Mouse (Mus musculus): Measurements from ENCODE around the gene Zfyve9. TPM values are rescaled to one million over a fixed set of nuclear protein-coding genes. Genes with fewer than 3 reads are reported as not detected.

Gene Zfyve9
- polyA plus RNA-seq, 1 experiment from 2014 or later: 3.4 TPM

DNA sequence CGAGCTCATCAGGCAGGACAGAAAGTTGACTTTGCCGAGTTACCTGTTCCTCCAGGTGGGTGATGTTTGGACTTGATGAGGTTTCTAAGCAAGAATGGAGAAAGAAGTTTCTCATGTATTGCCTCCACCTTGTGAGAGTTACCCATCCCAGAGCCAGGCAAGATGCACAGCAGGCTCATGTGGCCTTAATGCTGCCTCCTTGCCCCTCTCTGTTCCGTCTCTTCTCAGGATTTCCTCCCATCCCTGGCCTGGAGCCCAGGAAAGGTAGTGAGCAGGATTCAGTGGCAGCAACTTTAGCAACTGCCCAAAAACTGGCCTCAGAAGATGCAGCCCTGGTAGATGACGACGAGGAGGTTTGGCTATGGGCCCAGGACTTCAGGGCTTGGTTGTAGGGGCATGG, 153.5 kb downstream of the Zfyve9 start:
- H3K27ac ChIP-seq: no peak overlapping the region
- DNase-seq (ENCODE audit: low spot score): no peak
- H3K36me3 ChIP-seq: peaks cover 80% of the 10 kb centered on the region
- H3K9me3 ChIP-seq: no peaks in the 10 kb centered on the region
- no peaks in the 10 kb centered on the region for H3K27me3 ChIP-seq (ENCODE audit: insufficient read depth, poor library complexity, severe bottlenecking)
- no peak overlapping the region for H3K4me3 ChIP-seq
- H3K4me1 ChIP-seq: no peaks in the 10 kb centered on the region
- 90% methylated on average over 5 of the region's 5 CpGs for WGBS

- WGBS: 92% methylated on average over 6 of the region's 6 CpGs
- Histone ChIP-seq H3K27ac (no peak overlapping the region), H3K36me3 (peaks cover 30% of the 10 kb centered on the region), H3K27me3 (ENCODE audit: insufficient read depth, poor library complexity, severe bottlenecking) (no peaks in the 10 kb centered on the region), H3K9me3 (no peaks in the 10 kb centered on the region), H3K4me3 (no peak overlapping the region), H3K4me1 (peaks cover 17% of the 10 kb centered on the region; the same call in 1 of the 2 replicates)
- no peak for DNase-seq (ENCODE audit: low spot score)
Measured at GRCm38 (mm10) chr4:108621504-108621903, 159.1 kb downstream of the Zfyve9 start.

- WGBS: 21% methylated on average over 8 of the region's 8 CpGs
- H3K27me3 ChIP-seq (ENCODE audit: insufficient read depth, poor library complexity, severe bottlenecking): no peaks in the 10 kb centered on the region
- H3K4me3 ChIP-seq: peak overlapping the region; percentile 82
- H3K27ac ChIP-seq: peak overlapping the region; percentile 94
- peaks cover 22% of the 10 kb centered on the region for H3K36me3 ChIP-seq
- H3K9me3 ChIP-seq: no peaks in the 10 kb centered on the region
- no peak for DNase-seq (ENCODE audit: low spot score)
- H3K4me1 ChIP-seq: peaks cover 17% of the 10 kb centered on the region; the same call in 1 of the 2 replicates
Measured at GRCm38 (mm10) chr4:108620536-108620935, 160.1 kb downstream of the Zfyve9 start.

DNA sequence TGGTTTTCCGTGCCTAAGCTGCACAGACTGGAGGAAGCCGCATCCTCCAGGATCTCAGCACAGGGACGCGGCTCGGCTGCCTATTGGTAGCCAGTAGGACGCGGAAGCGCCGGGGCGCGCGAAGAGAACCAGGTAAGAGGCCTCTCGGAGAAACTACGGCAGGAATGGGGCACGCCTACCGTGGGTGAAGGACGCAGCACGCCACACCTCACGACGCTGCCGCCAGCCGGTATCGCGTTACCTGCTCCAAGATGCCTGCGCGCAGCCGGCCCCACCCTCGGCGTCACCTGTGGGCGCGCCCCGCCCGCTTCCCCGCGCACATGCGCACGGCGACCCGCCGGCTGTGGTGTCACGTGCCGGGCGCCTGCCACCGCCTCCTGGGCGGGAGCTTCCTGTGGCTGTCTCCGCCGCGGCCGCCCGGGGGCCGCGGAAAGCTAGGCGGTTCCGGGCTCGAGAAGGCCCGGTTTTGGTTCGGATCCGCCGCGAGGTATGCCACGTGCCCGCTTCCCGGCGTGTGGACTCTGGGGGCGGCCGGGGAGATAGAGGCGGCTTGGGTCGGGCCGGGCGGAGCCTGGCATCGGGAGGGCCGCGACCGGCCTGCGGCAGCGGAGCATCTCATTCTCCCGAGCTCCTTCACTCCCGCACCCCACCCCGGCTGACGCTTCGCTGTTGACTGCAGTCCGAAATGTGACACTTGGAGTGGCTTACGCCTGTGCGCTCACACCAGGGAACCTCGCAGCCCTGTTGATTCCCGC, 160.8 kb downstream of the Zfyve9 start, which contains the start of gene Cc2d1b:
TSS of gene Cc2d1b (plus strand) at position 354 of the 755 bp plus-strand sequence.
- under 1% methylated on average over 86 of the region's 86 CpGs for WGBS
- Histone ChIP-seq H3K4me3 (peak within 1 kb of the TSS; percentile 82), H3K27me3 (ENCODE audit: insufficient read depth, poor library complexity, severe bottlenecking) (no peaks in the 10 kb centered on the region), H3K36me3 (peaks cover 17% of the 10 kb centered on the region), H3K27ac (peak within 1 kb of the TSS; percentile 94), H3K4me1 (peaks cover 17% of the 10 kb centered on the region; the same call in 1 of the 2 replicates), H3K9me3 (no peaks in the 10 kb centered on the region)
- peak; percentile 96 for DNase-seq (ENCODE audit: low spot score)

- DNase-seq (ENCODE audit: low spot score): no peak
Measured at GRCm38 (mm10) chr4:108619165-108619564, 161.4 kb downstream of the Zfyve9 start.

DNA sequence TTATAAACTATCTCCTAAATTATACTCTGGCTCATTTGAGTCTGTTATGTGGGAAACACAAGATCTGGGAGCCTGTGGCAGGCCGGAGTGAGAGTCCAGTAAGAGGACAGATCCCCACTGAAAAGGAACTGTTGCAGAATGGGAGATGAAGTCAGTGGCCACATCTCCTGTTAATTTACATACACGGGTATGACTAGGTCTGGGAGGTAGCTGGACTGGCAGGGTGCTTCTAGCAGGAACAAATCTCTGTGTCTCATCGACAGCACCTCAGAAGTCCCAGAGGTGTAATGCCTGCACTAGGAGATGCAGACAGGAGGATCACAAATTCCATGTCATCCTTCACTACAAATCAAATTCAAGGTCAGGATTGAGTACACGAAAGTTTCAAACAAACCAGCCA, 162.0 kb downstream of the Zfyve9 start:
- H3K27me3 ChIP-seq (ENCODE audit: insufficient read depth, poor library complexity, severe bottlenecking): no peaks in the 10 kb centered on the region
- peaks cover 15% of the 10 kb centered on the region for H3K36me3 ChIP-seq
- 70% methylated on average over 4 of the region's 4 CpGs for WGBS
- no peak for DNase-seq (ENCODE audit: low spot score)
- H3K4me3 ChIP-seq: no peak overlapping the region; the same call in 1 of the 2 replicates
- H3K27ac ChIP-seq: 0 out of 2 replicates have a peak overlapping the region, but pooled peaks have one; percentile 94
- H3K9me3 ChIP-seq: no peaks in the 10 kb centered on the region
- peaks cover 17% of the 10 kb centered on the region; the same call in 1 of the 2 replicates for H3K4me1 ChIP-seq

More at GRCm38 (mm10) chr4:108619165-108619564, 161.4 kb downstream of the Zfyve9 start:
- Histone ChIP-seq H3K9me3 (no peaks in the 10 kb centered on the region), H3K4me3 (peak overlapping the region; percentile 82), H3K4me1 (peaks cover 17% of the 10 kb centered on the region; the same call in 1 of the 2 replicates), H3K27me3 (ENCODE audit: insufficient read depth, poor library complexity, severe bottlenecking) (no peaks in the 10 kb centered on the region), H3K36me3 (peaks cover 13% of the 10 kb centered on the region), H3K27ac (peak overlapping the region; percentile 94)
- 3% methylated on average over 10 of the region's 10 CpGs for WGBS

- no peaks in the 10 kb centered on the region for H3K9me3 ChIP-seq
- H3K27ac ChIP-seq: no peak overlapping the region
- DNase-seq (ENCODE audit: low spot score): no peak
- H3K4me1 ChIP-seq: no peaks in the 10 kb centered on the region
- WGBS: 84% methylated on average over 5 of the region's 5 CpGs
- no peaks in the 10 kb centered on the region for H3K27me3 ChIP-seq (ENCODE audit: insufficient read depth, poor library complexity, severe bottlenecking)
- no peak overlapping the region for H3K4me3 ChIP-seq
- H3K36me3 ChIP-seq: peaks cover 37% of the 10 kb centered on the region
Measured at GRCm38 (mm10) chr4:108610935-108611334, 169.7 kb downstream of the Zfyve9 start.

DNA sequence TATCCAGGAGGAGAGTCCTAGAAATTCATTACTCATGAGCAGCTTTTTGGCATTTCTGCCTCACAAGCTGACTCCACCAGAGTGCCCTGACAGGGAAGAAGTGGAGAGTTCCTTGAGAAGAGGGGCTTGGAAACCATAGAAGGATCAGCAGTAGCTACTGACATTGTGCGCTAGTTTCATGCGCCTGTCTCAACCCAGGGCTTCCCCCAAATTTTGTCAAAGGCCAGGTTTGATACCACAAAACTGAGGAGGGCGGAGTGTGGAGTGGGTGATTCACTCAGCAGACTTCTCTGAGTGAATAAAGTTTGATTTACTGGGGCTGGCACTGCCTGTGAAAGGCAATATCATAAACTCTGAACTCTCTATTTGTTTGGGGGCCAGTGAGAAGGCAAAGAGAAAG, 171.9 kb downstream of the Zfyve9 start:
- Histone ChIP-seq H3K9me3 (no peaks in the 10 kb centered on the region), H3K27ac (no peak overlapping the region), H3K4me3 (no peak overlapping the region), H3K4me1 (no peaks in the 10 kb centered on the region), H3K27me3 (ENCODE audit: insufficient read depth, poor library complexity, severe bottlenecking) (no peaks in the 10 kb centered on the region), H3K36me3 (peaks cover 51% of the 10 kb centered on the region)
- WGBS: 92% methylated on average over 3 of the region's 3 CpGs
- no peak for DNase-seq (ENCODE audit: low spot score)

GRCm38 (mm10) chr4:108601870-108602269, 178.7 kb downstream of the Zfyve9 start:
- H3K4me1 ChIP-seq: no peaks in the 10 kb centered on the region
- DNase-seq (ENCODE audit: low spot score): peak; percentile 39
- no peaks in the 10 kb centered on the region for H3K27me3 ChIP-seq (ENCODE audit: insufficient read depth, poor library complexity, severe bottlenecking)
- peaks cover 80% of the 10 kb centered on the region for H3K36me3 ChIP-seq
- no peaks in the 10 kb centered on the region for H3K9me3 ChIP-seq
- WGBS: 94% methylated on average over 7 of the region's 7 CpGs
- H3K27ac ChIP-seq: no peak overlapping the region
- H3K4me3 ChIP-seq: no peak overlapping the region

- H3K4me3 ChIP-seq: no peak overlapping the region
- H3K9me3 ChIP-seq: no peaks in the 10 kb centered on the region
- H3K36me3 ChIP-seq: peaks cover 53% of the 10 kb centered on the region
- H3K4me1 ChIP-seq: no peaks in the 10 kb centered on the region
- H3K27ac ChIP-seq: no peak overlapping the region
- 88% methylated on average over 4 of the region's 4 CpGs for WGBS
- H3K27me3 ChIP-seq (ENCODE audit: insufficient read depth, poor library complexity, severe bottlenecking): no peaks in the 10 kb centered on the region
- DNase-seq (ENCODE audit: low spot score): peak; percentile 13
Measured at GRCm38 (mm10) chr4:108598306-108598705, 182.3 kb downstream of the Zfyve9 start.

DNA sequence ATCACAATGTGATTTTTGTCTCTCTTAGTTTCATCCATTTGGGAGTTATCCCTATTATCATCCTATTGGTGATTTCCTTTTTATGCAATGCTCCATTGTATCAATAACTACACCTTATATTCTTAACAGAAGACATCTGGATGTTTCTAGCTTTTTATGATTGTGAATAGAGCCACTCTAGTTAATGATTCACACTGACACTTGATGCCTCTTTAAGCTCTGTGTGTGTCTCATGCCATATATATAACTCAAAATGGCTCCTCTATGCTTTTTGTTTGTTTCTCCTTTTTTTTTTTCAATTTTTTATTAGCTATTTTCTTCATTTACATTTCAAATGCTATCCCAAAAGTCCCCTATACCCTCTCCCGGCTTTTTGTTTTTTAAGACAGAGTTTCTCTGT, 184.8 kb downstream of the Zfyve9 start:
- WGBS: 97% methylated on average over 1 of the region's 1 CpGs
- Histone ChIP-seq H3K27ac (no peak overlapping the region), H3K9me3 (no peaks in the 10 kb centered on the region), H3K27me3 (ENCODE audit: insufficient read depth, poor library complexity, severe bottlenecking) (no peaks in the 10 kb centered on the region), H3K4me1 (0 out of 2 replicates have a peak, but pooled peaks cover 4% of the 10 kb centered on the region), H3K4me3 (no peak overlapping the region), H3K36me3 (peaks cover 33% of the 10 kb centered on the region)
- no peak for DNase-seq (ENCODE audit: low spot score)

DNA sequence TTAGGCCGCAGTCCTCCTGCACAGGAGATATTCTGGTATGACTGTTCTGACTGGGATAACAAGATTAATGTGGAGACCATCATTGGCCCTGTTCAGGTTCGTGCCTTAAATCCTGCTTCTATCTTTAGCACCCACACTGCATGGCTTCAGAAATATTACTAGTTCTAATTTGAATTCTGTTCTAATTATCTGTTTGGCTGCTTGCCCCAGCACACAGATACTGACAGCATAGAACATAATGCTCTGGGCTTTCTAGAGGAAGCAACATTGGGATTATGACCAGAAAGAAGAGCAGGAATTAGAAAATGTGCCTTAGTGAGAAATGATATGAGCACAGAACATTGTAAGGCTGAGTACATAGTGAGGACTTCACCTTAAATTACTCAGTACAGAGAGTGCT, 187.2 kb downstream of the Zfyve9 start:
- H3K9me3 ChIP-seq: no peaks in the 10 kb centered on the region
- no peaks in the 10 kb centered on the region for H3K27me3 ChIP-seq (ENCODE audit: insufficient read depth, poor library complexity, severe bottlenecking)
- H3K4me1 ChIP-seq: 0 out of 2 replicates have a peak, but pooled peaks cover 4% of the 10 kb centered on the region
- H3K27ac ChIP-seq: no peak overlapping the region
- peaks cover 16% of the 10 kb centered on the region for H3K36me3 ChIP-seq
- 77% methylated on average over 2 of the region's 2 CpGs for WGBS
- no peak overlapping the region for H3K4me3 ChIP-seq
- no peak for DNase-seq (ENCODE audit: low spot score)
